Mouse (Mus musculus) lung, postnatal 36 days (tissue): Measurements from ENCODE around the gene Avpr1b.
A peak's percentile ranks its signal among the peaks of the same experiment; 100 is the strongest.

Experiments
- DNase-seq: peaks from one replicate; pipeline ENCODE4 v3.0.0; 2022; ENCODE audit warnings: mixed read lengths

Gene Avpr1b

DNA sequence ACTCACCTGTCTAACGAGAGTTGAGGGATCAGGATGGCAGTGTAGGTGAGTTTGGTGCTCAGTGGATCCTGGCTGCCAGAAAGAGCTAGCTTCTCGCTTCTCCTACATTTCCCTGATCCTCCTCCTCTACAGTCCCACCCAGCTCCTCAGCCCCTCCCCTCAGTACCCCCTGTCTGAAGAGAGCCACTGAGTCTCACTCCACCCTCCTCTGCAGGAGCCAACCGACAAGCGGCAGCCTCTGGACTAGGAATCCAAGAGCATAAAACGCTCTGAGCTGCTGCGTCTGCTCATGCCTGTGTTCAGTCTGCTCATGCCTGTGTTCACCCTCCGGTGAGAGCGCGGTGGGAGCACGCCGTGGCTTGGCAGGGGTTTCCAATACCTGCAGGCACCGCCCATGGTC lies at the start of gene Avpr1b:
TSS of gene Avpr1b (plus strand) at position 335 of the 400 bp plus-strand sequence.
- no peak for DNase-seq

DNA sequence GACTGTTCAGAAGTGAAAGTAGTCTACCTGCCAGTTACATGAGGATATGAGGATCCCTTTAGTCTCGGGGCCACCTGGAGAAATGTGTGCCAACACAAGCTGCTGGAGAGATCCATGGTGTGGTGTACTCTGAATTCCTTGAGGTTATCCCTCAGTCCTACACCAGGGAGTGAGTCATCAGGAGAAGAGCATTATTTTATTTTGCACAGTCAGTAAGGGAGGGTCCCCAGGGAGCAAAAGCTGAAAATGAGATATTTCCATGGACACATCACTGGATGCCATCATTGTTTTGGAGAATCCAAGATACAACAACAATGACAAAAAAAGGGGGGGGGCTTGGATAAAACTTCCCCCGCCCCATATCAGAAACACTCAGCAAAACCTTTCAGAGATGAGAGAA lies 47.1 kb upstream of the Avpr1b start:
- no peak for DNase-seq

DNA sequence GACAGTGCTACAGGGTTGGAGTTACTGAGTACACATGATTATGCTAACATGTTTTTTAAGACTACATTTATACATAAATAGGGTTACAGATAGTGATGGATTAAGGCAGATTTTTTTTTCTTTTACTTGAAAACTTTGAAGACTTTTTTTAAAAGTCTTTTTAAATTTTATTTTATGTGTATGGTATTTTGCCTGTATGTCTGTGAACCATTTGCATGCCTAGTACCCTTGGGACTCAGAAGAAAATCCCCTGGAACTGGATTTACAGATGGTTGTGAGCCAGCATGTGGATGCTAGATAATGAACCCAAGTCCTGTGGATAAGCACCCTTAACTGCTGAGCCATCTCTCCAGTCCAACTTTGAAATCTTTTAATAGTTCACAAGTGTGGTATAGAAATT lies 45.6 kb upstream of the Avpr1b start:
- no peak for DNase-seq

DNA sequence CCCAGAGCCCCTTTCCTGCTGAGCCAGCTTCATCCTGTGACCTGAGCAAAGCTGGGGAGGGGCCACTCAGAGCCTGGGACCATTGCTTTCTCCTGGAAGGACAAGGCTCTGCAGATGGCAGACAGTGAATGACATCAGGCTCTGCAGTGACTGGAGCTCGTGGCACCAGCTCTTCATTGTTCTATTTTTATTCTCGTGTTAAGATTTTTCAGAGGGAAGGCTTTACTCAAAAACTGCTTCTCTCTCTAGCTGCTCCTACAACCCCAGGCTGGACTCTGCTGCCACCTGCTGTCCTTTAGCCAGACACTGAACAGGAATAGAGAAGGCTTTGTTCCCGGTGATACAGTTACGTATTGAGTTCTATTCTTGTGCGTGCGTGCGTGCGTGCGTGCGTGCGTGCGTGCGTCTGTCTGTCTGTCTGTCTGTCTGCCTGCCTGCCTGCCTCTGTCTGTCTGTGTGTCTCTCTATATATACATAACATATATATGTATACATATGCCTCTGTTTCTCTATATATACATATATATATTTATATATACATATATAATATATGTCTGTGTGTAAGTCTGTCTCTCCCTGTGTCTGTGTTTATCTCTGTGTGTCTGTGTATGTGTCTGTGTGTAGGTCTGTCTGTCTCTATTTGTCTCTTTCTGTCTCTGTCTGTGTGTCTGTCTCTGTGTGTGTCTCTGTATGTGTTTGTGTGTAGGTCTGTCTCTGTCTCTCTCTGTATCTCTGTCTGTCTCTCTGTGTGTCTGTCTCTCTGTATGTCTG lies 43.8 kb upstream of the Avpr1b start:
- peak; percentile 90 for DNase-seq

DNA sequence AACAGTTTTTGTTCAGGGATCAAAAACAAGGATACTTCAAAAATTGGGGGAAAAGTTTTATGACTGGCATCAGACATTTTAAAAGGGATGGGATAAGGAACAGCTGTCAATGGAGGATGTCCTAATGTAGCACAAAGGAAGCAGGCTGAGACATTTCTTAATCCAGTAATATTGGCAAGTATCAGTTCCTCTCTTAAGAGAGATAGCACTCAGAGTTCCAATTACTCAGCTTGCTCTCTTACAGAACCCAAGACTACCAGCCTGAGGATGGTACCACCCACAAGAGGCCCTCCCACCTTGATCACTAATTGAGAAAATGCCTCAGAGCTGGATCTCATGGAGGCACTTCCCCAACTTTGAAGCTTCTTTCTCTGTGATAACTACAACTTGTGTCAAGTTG lies 38.5 kb upstream of the Avpr1b start:
- DNase-seq: peak; percentile 6

DNA sequence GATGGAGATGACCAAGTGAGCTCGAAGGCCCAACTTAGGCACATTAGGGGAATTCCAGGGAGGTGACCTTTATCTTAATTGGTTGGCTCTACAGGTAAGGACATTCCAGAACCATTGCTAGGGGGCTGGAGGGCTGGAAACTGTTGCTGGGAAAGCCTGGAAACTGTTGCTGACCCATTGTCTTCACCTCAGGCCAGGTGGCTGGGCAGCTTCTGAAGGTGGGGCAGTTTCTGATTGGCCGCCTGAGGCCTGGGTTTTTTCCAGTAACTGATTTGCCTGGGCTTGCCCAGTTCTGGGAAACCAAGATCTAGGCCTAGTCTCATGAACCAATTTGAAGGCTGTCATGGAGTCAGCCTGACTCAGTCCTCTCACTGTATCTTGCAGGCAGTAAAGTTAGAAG lies 37.0 kb upstream of the Avpr1b start:
- no peak for DNase-seq

DNA sequence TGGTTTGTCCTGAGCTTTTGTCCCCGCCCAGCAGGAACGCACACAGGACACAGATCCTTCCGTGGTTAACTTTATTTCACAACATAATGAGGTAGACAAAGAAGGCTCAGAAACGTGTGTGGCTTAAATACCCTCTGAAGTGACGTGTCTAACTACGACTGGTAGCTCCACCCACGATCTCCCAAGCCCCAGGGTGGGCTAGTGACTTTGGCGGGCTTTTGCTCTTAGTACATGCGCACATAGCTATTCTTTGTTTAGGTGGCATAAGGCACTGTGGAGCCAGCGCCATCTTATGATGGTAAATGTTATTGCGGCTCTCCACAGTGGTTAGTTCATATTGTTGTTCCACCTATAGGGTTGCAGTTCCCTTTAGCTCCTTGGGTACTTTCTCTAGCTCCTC lies 33.0 kb upstream of the Avpr1b start:
- peak; percentile 40 for DNase-seq

DNA sequence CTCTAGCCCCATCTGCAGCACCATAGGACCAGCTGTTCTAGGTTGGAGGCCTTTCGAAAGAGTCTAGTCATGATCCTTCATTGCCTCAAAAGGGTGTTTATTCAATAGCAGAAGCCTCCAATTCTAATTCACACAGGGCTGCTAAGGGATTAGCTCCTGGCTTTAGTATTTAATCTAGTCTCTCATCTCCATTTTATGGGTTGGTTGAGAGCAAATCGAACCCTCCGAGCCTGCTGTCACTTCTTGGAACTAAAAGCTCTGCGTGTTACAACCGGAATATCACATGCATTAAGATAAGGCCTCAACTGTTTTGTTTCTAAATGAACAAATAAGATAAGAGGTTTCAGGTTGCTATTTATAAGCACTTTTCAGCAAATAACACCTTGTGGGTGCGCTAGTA lies 29.3 kb upstream of the Avpr1b start:
- no peak for DNase-seq

DNA sequence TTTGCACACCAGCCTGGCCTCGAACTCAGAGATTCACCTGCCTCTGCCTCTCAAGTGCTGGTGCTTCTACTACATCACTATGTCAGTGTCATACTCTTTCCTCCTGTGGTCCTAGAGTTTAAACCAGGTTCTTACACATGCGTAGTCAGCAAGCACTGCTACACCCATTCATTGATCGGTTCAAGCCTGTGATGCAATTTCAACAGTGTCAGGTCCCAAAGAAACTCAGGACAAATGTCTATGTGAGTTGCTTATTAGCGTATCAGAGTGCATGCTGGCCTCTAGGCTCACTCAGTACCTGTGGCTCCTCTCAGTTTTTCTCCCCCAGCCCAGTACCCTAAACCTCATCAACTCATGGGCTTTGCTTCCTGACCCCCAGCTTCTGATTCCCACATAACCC lies 28.6 kb upstream of the Avpr1b start:
- no peak for DNase-seq

DNA sequence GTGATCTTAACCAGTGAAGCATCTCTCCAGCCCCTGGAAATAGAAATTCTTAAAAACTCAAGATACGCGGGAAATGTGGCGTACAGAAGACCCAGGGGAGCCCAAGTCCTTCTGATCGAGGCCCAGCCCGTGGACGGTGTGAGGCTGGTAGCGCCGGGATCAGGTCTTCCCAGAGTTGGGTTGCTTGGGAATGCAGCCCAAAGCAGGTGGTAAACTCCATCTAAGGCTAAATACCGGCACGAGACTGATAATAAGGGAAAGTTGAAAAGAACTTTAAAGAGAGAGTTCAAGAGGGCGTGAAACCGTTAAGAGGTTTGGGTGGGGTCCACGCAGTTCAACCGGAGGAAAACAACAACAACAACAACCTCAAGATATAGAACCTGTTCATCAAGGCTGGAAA lies 25.3 kb upstream of the Avpr1b start:
- DNase-seq: no peak

DNA sequence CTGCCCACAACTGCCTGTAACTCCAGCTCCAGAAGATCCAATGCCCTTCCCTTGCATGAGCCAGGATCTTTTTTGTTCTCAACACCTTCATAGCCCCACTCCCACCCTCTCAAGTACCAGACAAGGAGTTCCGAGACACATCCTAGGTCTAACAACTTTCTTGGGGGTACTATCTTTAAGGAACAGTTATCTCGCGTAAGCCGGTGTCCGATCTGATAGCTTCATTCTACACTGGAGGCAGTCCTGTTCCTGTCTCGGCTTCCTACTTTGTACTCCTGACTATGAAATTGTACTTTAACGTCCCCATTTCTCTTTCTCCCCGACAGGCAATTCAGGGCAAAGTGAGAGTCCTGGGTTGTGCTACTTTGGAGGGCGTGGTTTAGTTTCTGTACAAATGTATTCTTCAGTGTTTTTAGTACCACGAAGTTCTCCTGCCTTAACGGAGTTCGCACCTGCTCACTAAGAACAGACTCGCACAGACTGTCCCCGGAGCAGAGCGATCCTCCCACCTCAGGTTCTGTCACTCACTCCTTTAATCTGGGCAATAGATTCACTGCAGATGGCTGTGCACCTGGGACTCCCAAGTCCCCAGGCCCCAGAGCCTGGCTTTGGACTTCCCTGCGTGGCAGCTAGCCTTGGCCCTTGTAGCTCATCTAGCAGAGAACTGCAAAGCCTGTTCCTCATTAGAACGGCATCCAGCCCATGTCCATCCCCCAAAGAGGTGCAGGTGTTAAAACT lies 19.9 kb upstream of the Avpr1b start:
- DNase-seq: no peak

DNA sequence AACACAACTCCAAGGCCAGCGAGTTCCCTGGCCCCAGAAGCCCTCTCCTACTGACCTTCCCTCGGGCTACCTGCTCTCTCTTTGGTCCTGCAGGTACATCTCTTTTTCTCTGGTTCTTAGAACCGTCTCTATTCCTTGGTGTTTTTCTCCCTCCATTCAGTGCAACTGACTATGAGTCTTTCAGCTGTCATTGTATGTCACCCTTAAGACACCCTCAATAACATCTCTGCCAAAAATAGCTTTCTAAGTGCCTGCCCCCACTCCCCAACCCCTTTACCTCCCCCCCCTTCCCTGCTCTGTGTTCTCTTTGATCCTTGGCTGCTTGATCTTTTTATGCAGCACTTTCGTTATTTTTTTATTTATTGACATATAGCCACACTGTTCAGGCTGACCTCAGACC lies 18.6 kb upstream of the Avpr1b start:
- no peak for DNase-seq

DNA sequence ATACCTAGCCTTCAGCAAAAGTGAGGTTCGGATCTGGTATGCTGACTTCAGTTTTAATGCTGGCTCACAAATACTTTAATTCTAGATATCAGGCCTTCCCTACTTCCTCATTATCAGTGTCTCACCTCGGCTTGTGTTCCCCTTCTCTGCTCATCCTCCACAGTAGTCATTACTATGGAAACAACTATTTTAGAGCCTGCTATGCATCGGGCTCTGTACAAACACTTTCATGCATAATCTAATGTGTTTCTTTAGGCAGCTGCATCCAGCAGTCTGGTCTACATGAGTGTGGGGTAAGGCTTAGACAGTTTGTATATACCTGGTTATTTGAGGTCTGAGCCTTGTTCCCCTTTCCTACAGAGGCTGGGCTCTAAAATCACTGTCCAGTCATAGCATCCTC lies 15.4 kb upstream of the Avpr1b start:
- DNase-seq: no peak

DNA sequence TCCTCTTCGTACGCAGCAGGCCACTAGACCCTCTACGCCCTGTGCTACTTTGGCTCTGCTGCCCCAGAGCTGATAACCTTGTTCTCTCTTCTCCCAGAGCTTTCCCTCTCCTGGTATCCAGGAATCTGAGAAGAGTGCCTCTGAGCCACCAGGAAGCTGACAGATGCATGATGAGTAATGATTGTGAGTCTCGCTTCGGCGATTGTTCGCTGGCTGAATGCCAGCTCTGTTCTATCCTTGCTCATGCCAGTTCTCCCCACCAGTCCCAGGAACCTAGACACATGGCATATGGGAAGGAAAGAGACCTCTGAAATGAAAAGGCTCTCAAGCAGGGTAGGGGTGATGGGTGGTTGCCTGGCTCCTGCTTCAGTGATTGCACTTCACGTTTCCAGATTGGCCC lies 12.2 kb upstream of the Avpr1b start:
- no peak for DNase-seq

DNA sequence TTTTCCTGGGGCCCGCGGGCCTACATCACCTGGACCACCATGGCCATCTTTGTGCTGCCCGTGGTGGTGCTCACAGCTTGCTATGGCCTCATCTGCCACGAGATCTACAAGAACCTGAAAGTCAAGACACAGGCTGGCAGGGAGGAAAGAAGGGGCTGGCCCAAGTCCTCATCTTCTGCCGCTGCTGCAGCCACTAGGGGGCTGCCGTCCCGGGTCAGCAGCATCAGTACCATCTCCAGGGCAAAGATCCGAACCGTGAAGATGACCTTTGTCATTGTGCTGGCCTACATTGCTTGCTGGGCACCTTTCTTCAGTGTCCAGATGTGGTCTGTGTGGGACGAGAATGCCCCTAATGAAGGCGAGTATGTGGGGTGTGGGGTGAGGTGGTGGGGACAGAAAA lies 1.3 kb downstream of the Avpr1b start:
- no peak for DNase-seq

DNA sequence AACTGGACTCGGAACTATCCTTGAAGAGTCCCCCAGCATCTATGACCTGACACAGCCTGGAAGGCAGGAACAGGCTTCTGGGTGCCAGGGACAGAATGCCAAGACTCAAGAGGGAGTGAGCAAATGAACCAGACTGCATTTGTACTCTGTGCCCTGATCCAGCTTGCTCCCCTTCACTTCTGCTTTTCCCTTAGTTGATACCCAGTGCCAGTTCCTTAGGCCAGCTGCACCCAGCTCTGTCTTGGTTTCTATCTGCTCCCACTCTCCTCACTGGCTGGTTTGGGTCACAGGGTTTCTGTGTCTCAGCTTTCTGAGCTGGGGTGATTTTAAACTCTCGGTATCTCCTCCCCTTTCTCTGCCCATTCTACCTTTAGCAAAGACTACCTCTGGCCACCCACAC lies 7.7 kb downstream of the Avpr1b start:
- DNase-seq: no peak

DNA sequence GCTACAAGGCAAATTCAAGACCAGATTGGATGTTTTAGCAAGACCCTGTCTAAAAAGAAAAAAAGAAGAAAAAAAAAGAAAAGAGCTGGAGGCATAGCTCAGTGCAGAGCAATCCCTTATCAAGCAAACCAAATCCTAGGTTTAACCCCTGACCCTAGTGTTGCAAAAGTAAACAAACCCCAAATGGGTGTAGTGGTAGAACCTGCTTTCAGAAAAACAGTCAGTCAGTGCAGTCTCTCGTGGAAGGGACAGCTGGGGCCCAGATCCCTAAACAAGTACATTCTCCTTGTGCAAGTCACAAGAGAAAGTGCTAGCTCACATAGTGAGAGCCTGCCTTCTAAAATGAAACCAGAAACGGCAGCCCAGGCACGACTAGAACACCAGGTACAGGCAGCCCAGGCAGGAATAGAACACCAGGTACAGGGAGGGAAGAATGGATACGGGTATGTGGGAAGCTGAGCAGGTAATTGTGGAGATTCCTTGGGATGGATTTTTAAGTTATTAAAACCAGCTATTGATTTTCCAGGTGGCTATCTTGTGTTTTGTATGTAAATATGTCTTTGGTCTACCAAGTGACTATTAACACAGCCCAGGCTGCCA lies 13.6 kb downstream of the Avpr1b start:
- peak; percentile 25 for DNase-seq

DNA sequence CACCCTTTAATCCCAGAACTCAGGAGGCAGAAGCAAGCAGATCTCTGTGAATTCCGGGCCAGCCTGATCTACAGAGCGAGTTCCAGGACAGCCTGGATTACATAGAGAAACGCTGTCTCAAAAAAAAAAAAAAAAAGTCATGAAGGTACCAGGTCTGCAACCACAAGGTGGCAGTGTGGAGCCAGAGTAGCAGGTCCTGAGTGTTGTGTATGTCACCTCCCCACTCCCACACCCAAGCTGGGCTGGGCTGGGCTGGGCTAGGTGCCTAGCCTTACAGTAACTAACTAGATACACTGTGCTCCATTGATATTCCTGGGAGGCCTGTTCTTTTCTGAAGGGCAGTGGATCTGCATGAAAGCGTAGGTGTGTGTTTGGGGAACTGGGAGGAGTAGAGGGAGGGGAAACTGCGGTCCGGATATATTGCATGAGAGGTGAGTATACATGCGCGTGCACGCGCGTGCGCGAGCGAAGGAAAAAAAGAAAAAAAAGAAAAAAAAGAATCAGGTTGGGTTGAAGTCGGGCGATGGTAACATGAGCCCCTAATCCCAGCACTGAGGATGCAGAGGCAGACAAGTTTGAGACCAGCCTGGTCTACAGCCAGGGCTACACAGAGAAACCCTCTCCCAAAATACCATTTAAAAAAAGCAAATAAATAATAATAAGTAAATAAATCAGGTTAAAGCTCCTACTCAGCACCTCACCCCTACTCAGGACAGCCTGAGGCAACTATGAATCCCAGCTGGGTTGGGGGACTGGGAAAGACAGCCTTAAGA lies 14.5 kb downstream of the Avpr1b start:
- DNase-seq: peak; percentile 93

DNA sequence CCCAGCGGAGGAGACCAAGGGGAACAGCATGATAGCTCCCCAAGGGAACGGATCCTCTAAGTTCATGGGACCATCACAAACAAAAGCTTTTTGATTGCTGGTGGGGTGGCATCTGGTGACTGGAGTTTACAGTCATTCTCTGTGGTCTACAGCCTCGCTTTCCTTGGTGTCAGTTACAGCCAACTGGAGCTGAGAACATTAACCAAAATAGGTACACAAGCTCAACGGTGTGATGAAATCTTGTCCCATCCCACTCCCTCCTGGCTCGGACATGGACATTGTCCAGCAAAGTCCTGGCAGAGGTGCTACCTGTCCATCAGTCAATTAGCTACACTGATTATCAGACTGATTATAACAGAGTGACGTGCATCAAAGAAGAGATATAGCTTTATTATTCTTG lies 15.6 kb downstream of the Avpr1b start:
- no peak for DNase-seq

DNA sequence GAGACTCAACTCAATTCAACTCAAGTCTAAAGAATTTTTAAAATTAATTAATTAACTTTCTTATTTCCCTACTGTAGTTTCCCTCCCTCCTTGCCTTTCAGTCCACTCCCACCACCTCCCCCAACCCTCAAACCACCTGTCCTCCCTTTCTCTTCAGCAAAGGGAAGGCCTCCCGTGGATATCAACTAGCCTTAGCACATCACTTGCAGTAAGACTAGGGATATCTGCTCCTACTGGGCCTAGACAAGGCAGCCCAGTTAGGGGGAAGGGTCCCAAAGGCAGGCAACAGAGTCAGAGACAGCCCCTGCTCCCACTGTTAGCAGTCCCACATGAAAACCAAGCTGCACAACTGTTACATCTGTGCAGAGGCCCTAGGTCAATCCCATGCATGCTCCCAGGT lies 17.1 kb downstream of the Avpr1b start:
- no peak for DNase-seq

DNA sequence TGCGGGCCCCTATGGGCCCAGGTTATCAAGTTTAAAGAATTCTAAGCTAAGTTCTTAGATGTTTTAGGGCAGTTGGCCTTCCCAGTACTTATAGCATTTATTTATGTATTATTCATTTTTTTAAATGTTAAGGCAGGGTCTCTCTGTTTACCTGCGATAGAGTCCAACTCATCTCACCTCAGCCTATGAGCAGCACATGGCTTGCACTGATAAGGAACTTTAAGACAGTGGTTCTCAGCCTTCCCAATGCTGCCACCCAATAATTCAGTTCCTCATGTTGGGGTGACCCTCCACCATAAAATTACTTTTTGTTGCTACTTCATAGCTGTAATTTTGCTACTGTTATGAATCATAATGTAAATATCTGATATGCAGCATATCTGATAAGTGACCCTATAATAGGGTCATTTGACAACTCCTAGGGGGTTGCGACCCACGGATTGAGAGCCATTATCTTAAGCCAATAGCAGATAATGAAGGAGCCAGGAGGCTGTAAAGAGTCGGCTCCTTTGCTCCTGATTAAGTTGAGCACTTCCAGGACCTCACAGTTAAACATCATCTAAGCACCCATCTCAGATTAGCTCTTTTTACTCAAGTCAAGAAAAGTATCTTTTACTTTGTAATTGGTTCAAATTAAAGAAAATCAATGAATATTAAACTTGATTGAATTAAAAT lies 17.6 kb downstream of the Avpr1b start:
- DNase-seq: no peak

DNA sequence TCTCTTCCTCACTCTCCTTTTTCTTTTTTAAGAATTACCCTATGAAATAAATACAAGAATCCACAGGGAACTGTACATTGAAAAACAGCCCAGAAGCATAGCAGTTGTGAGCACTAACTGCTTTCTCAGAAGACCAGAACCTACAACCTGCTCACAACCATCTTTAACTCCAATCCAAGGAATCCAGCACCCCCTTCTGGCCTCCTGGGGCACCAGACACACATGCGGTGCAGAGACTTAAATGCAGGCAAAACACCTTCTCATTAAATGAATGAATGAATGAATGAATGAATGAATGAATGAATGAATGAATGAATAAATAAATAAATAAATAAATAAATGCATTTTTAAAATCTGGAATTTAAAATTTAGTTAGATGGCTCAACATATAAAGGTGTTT lies 19.5 kb downstream of the Avpr1b start:
- DNase-seq: no peak

DNA sequence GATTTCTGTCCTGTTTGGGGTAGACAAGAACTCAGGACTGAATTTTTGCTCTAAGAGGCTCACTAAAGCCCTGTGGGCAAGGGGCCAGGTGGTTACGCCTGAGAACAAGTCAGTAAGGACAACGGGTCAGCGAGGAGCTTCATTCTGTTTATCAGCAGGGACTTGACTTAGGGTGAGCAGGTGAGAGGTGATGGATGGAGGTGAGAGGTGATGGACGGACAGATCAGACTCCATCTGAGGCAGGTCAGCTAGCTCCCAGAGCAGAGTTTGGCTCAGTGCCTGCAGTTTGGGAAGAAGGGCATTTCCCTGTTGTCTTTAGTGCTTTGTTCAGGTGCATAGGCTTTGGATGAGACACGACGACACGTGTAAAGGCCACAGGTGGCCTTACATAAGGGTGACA lies 20.3 kb downstream of the Avpr1b start:
- no peak for DNase-seq
